Mouse (Mus musculus): Measurements from ENCODE around the gene Ctnna3.
"Not testable (repeated sequence)": the region's sequence is repeated elsewhere in the genome, so short reads cannot be mapped to it uniquely, and the experiment has no call there.

Ctnna3 gene

DNA sequence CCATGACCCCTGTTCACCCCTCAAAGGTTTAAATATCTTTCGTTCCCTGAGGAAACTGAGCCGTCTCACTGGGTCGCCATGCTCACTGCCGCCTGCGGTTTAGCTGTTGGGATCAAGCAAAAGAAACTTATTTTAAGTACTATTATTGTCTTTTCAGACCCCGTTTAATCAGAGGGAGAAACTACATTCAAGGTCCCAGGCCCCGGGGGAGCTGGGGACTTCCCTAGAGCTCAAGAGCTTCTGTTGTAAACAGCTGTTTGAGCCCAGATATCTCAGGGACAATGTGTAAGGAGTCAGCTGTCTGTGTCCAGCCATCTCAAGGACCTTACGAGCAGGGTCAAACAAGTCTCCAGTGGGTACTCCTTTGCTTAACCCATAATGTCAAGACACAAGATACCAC, 2.8 kb upstream of the Ctnna3 start:
- no peak for DNase-seq

DNA sequence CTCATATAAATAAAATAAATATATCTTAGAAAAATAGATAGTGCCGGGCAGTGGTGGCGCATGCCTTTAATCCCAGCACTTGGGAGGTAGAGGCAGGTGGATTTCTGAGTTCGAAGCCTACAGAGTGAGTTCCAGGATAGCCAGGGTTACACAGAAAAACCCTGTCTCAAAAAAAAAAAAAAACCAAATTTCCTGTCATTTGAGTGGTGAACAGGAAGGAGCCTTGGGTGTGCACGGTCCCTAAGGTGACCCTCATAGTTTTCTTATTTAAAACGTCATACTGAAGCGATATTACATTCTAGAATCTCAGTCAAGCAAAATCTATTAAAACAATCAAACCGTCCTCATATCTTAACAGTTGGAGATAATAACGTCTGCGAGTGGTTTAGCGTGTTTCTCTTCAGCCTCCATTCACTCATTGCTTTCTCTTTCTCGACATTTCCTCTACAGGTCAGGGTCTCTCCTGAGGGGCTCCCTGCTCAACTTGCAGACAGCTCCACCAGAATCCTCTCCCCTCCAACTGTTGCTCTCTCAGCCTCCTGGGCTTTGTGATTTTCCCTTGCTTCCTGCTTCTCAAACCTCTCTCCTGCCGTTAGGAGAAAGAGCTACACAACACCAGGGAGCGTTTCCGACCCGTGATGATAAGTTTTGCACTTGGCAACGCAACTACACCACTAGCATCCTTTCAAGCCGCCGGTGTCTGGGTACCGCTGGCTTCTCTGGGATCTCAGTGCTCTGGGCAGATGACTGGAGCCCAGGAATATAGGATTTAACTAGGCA, 1.5 kb upstream of the Ctnna3 start:
- peak; percentile 35 for DNase-seq

GRCm38 (mm10) chr10:63429023-63429340, 916 bp upstream of the Ctnna3 start:
- no peak for DNase-seq

GRCm38 (mm10) chr10:63429380-63429779, 518 bp upstream of the Ctnna3 start:
- DNase-seq = peak; percentile 99 to 100

DNA sequence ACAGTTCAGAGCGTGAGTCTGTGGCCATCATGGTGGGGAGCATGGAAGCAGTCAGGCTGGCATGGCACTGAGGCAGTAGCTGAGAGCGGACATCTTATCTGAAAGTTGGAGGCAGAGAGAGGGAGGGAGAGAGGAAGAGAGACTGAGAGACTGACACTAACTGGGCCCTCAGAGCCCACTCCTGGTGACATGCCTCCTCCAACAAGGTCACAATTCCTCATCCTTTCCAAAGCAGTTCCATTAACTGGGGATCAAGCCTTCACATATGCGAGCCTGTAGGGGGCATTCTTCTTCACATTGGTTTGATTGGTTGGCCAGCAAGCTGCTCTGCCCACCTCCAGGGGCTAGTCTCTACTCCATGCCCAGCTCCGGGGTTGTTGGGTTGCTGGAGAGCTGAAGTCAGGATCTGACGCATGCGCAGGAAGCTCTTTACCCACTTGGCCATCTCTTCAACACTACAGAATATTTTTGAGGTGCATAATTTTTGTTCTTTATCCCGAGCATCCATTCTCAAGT, 1.4 kb downstream of the Ctnna3 start:
- DNase-seq = peak in 1 of 2 experiments; percentile 3

DNA sequence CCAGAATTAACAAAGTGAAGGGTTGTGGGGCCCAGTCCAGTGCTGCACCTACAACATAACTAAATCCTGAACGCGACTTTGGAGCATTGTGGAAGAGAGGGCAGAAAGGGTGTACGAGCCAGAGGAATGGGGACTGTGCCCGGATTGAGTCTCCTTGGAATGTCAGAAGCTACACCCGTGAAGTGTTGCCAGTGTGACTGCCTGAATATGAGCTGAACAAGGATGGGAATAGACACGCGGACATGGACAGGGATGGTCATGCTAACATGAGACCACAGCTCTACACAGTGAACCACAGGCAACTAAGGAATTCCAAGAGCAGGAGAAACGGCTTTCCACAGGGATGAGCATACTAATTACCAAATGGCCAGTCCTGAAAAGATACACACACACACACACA, 2.2 kb downstream of the Ctnna3 start:
- no peak for DNase-seq

DNA sequence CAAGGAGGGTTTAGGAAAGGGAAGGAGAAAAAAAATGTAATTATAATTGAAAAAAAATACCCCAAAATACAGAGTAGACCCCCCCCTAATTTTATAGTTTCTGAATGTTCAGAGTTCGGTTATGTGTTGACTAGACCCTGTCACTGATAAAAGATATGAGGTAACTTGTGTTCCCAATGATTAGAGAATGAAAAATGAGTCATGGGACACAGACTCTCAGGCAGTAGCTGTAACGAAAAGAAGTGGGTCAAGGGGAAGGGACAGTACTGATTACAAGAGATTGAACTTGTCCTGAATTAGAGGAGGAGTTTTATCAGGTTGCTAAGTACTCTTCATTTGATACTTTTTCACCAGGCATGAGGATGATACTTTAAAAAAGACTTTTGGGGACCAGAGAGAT, 3.0 kb downstream of the Ctnna3 start:
- no peak for DNase-seq

DNA sequence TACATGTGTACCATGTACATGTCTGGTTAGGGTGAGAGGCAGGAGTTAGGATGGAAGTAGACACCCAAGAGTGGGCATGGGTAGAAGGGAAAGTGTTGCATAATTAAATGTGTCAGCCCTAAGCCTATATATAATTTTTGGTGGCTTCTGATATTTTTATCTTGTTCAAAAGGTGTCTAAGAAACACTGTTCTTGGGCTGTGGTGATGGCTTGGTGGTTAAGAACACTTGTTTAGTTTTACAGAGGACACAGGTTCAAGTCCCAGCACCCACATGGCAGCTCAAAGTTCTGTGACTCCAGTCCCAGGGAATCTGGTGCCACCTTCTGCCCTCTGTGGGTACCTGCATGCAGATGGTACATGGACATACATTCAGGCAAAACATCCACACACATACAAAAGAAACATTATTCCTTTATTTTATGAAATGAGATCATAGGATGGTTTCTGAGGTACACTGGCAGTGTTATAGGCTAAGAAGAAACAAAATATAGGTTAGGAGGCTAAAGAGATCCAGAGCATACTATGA, 8.9 kb downstream of the Ctnna3 start:
- no peak for DNase-seq

- peak in 1 of 2 experiments; percentile 2 for DNase-seq
Observed at GRCm38 (mm10) chr10:63439694-63440228, 9.9 kb downstream of the Ctnna3 start.

DNA sequence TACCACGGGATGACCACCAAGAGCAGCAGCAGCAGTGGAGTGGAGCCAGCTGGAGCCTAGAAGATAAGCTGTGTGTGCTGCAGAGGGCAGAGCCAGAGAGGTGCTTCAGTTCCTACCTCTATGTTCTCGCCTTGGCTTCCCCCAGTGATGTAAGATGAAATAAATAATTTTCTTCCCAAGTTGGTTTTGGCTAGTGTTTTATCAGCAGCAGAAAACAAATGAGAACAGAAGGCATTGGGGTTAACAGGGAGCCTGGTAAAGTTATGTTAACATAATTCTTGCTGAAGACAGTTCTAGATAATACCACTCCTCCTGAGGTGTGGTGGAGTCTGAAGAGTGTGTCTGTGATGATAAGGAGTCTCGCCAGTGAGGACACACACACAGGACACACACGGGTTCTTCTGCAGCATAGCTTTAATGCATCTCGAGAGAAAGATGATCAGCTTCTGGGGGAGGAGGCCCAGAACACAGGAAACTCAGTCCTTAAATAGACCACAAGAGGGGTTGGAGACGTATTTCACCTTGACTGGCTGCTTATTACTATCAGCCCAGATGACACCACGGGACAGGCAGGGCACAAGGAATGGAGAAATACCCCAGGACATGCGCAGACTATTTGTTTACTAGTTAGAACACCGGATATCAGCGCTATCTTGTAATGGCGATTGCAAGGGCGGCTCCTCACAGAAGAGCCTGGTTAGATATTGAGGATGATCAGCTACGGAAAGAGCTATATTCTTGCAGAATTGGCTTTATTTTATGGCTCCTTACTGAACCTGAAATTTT, 14.9 kb downstream of the Ctnna3 start:
- not testable (repeated sequence) for DNase-seq

GRCm38 (mm10) chr10:63453926-63454325, 24.0 kb downstream of the Ctnna3 start:
- no peak for DNase-seq

DNA sequence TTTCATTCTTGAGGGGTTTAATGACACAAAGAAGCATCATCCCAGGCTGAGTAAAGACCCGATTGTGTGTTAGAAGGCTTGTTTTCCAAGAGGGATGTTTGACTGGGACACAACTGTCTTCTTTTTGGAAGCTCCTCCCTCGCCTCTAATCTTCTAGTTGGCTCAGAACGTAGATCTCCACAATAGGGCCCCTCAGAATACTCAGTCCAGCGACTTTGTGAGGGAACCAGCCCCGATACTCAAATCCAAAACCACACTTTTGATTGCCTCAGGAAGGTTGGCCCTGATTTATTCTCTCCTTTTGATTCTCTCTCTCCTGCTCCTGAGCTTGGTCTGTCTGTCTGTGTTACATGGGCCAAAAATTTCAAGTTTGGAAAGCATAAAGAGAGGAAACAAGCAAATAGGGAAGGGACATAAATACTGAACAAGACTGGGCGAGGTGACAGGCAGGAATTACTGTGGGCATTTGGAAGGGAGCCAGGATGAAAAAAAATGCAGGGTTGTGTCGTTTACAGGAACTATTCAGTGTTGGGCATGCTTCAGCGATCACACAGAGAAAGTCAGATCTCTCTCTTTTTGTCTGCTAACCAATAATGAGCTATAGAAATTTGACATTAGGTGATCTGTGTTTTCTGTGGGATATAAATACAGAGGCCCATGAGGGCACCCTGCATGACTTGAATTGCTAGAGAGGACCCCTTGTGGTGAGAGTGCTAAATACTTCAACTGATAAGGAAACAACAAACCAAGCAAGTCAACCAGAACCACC, 25.4 kb downstream of the Ctnna3 start:
- DNase-seq = peak in 1 of 2 experiments; percentile 12

DNA sequence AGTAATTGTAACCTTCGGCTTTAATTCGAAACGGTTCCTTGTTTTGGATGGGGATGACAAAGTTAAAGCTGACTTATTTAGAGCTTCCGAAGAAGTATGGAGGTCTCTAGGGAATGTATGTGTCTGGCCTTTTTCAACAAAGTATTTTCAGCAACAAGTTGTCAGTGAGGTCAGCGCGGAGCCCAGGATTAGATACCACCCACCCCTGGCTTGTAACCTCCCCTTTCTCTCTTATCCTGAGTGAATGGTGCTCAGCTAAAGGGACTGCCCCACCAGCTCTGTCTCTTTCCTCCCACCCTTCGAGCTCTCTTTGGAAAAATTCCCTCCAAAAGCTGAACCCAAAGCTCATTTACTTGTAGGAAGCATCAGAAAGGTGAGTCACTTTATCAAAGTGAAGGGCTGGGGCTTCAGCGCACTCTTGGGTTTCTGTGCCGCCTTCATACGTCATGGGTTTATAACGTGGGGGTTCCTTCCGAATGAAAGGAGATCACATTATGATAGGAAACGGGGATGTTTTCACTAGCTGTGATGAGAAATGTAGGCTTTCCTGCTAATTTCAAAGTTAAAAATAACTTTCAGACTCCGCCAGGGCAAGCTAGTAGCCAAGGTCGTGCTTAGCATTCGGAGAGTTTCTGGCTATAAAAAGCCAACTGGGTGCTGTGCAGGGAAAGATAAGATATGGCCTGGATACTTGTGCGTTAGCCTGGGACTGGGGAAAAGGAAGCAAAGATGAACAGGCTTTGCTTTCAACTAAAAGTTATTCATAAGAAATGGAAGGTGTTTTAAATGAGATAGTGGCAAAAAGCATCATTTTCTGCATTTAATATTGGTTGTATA, 27.6 kb downstream of the Ctnna3 start:
- no peak for DNase-seq

DNA sequence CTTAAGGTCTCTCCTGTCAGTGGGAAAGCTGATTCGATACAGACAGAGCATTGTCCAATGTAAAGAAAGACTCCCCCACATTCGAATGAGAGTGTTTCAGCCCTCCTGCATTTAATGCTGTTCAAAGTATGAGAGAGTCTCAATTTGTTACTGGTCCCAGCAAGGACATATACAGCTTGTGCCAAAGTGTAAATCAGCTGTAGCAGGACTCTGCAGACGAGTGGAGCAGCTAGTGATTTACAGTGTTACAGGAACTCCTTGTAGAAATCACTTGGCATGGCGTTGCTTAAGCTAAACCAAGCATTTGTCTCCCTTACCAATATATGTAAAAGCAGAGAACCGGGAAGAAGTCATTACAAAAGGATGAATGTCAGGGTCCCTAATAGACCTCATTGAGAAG, 31.0 kb downstream of the Ctnna3 start:
- no peak for DNase-seq

DNA sequence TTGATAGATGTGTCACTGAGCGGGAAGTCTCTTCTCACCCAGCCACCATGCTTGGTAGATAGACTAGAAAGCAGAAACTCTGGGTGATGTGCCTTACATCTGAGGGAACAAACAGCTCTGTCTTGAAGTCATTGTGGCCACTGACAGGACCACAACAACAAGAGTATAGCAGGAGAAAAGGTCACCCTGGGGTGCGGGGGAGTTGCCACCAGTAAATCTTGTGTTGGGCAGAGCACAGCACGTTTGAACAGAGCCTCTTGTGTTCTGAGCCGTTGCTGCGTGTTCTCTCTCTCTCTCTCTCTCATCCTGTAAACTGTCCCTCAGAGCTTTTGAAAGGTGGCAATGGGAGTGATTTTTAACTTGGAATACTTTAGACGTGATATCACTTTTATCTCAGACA, 42.6 kb downstream of the Ctnna3 start:
- no peak for DNase-seq

GRCm38 (mm10) chr10:63476167-63476647, 46.3 kb downstream of the Ctnna3 start:
- DNase-seq = peak; percentile 57 to 67

- no peak for DNase-seq
Observed at GRCm38 (mm10) chr10:63478946-63479345, 49.0 kb downstream of the Ctnna3 start.

GRCm38 (mm10) chr10:63480066-63480465, 50.2 kb downstream of the Ctnna3 start:
- DNase-seq = no peak

- no peak for DNase-seq
Observed at GRCm38 (mm10) chr10:63488346-63488745, 58.4 kb downstream of the Ctnna3 start.

- DNase-seq = no peak
Observed at GRCm38 (mm10) chr10:63523956-63524355, 94.1 kb downstream of the Ctnna3 start.

- DNase-seq = no peak
Observed at GRCm38 (mm10) chr10:63526027-63526426, 96.1 kb downstream of the Ctnna3 start.

GRCm38 (mm10) chr10:63532381-63532780, 102.5 kb downstream of the Ctnna3 start:
- DNase-seq = no peak
